Mouse (Mus musculus) liver, postnatal 0 days (tissue): ENCODE data around the gene Rab11fip5.

Experiments
- CTCF ChIP-seq: sonication (generic); IDR thresholded peaks from 2 replicates; pipeline ENCODE4 v1.5.1; 2016; ENCODE audit warnings: antibody characterized with exemption, low read depth
- EP300 ChIP-seq: IDR thresholded peaks from 2 replicates; pipeline ENCODE4 v1.6.1; 2016; ENCODE audit warnings: antibody characterized with exemption, low read depth, mild to moderate bottlenecking

DNA sequence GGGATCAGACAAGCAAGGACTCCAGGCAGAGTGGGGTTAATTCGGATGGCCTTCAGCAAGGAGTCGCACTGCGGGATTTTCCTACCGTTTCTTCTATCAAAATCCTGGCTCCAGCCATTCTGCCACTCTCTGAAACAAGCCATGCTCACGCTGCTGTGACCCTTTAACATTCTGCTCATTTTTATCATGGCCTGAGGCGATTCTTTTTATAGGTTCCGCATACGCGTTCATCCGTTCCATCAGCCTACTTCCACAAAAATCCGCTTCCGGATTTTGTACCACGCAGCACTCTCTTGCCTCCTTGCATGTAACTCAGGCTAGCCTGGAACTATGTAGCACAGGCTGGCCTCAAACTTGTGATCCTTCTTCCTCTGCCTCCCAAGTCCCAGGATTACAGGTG lies 40.7 kb downstream of the Rab11fip5 start:
- no peak for TF ChIP-seq CTCF
- no peak for TF ChIP-seq EP300
